Mouse (Mus musculus): ENCODE data around the gene Vangl2.

DNA sequence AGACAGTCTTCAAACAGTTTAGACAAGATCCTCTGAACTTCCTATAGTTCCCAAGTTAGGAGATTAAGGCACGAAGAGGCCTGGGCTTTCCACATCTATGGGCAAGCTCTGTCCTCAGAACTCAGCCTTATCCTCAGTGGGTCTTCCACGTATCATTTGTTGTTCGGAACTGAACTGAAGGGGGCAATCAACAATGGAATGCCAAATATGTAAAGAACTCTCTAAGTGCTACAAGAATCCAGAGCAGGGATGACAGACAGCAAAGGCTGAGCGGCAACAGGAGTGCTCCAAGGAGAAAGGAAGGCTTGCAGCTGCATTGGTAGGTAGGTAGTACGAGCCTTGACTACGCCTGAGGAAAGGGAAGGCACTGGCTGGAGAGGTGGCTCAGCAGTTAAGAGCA is 42.0 kb upstream of the Vangl2 start:
- no peak for TF ChIP-seq CTCF (IDR thresholded peaks at IDR 0.05; ENCODE audit: low read depth)
- no peak for TF ChIP-seq EP300 (IDR thresholded peaks at IDR 0.05; ENCODE audit: low read depth)
